Mouse (Mus musculus) cerebellum, adult 2 months (tissue): Measurements from ENCODE around the gene Prg4. TPM values are rescaled to one million over a fixed set of nuclear protein-coding genes. Genes with fewer than 3 reads are reported as not detected.

Experiments
- DNase-seq, 2 experiments: peaks; one replicate each; pipeline ENCODE4 v3.0.0; 2021
- H3K27ac ChIP-seq: fragments of 200-500 bp; 2 replicates; pipeline ENCODE4 v1.5.1; 2012; ENCODE audit warnings: low read length, control low read depth, inconsistent platforms; ENCODE audit not compliant: insufficient read depth
- H3K27me3 ChIP-seq: fragments of 200-500 bp; 2 replicates; pipeline ENCODE4 v1.6.1; 2012; ENCODE audit warnings: inconsistent platforms, mild to moderate bottlenecking, low read length, moderate library complexity; ENCODE audit not compliant: control insufficient read depth, insufficient read depth
- H3K4me1 ChIP-seq: fragments of 200-500 bp; 2 replicates; pipeline ENCODE4 v1.6.1; 2011; ENCODE audit warnings: low read length; ENCODE audit not compliant: control insufficient read depth, insufficient read depth
- H3K4me3 ChIP-seq: fragments of 200-500 bp; replicated peaks from 2 replicates; pipeline ENCODE3; 2011; ENCODE audit warnings: mild to moderate bottlenecking, low read depth, low read length, control low read depth; ENCODE audit not compliant: insufficient read depth
- CTCF ChIP-seq: fragments of 200-500 bp; IDR thresholded peaks from 2 replicates; pipeline ENCODE4 v1.5.1; 2011; ENCODE audit warnings: low read depth, mild to moderate bottlenecking, control low read depth, low read length, moderate library complexity, borderline replicate concordance; ENCODE audit not compliant: insufficient read depth
- POLR2A ChIP-seq: fragments of 200-500 bp; IDR thresholded peaks from 2 replicates; pipeline ENCODE4 v1.6.1; 2011; ENCODE audit warnings: low read length, control low read depth, borderline replicate concordance; ENCODE audit not compliant: insufficient read depth
- WGBS: fragments of 180-500 bp; shearing (Covaris S2); methylation state at CpG from one replicate; pipeline ENCODE4 v1.1.7; 2018; 5-methylcytosine and 5-hydroxymethylcytosine counted together
- polyA plus RNA-seq: library from polyadenylated mRNA; depleted of rRNA; stranded (reverse); fragments of >200 nt; gene quantifications from 2 replicates; pipeline ENCODE4 v1.2.3, GENCODE M21; 2012; rRNA removed

The Prg4 gene
- polyA plus RNA-seq, 1 experiment, result 0.67 TPM

GRCm38 (mm10) chr1:150404555-150404954, 61.4 kb downstream of the Prg4 start:
- whole genome bisulfite sequencing, result 91% methylated on average over 3 of the region's 3 CpGs
- no peak overlapping the region for H3K27ac ChIP-seq
- no peaks in the 10 kb centered on the region for H3K4me1 ChIP-seq
- no peaks in the 10 kb centered on the region for H3K27me3 ChIP-seq
- no peak for TF ChIP-seq POLR2A
- TF ChIP-seq CTCF, result no peak
- no peak for DNase-seq
- no peak overlapping the region for H3K4me3 ChIP-seq

- Histone ChIP-seq H3K27ac (no peak overlapping the region), H3K4me3 (no peak overlapping the region), H3K27me3 (no peaks in the 10 kb centered on the region), H3K4me1 (no peaks in the 10 kb centered on the region)
- 91% methylated on average over 3 of the region's 3 CpGs for WGBS
- DNase-seq, result no peak
- no peak for TF ChIP-seq CTCF
Observed at GRCm38 (mm10) chr1:150403914-150404313, 62.1 kb downstream of the Prg4 start.

Other genes with a start within 250 kb of the Prg4 start
- not detected in 2 replicates for gene Pdc, start 146.7 kb downstream of the Prg4 start, polyA plus RNA-seq
- 106 and 110 TPM in 2 replicates for gene Tpr, start 73.3 kb downstream of the Prg4 start, polyA plus RNA-seq
- 40.2 and 42.5 TPM in 2 replicates for gene Odr4, start 73.1 kb downstream of the Prg4 start, polyA plus RNA-seq